Mouse (Mus musculus) stomach, embryonic 14.5 days (tissue): Measurements from ENCODE around the gene Prnp. TPM values are rescaled to one million over a fixed set of nuclear protein-coding genes. Genes with fewer than 3 reads are reported as not detected.

ENCODE experiments used
- ATAC-seq: fragments of 200-750 bp; cut with Nextera tagmentation; 2 replicates; pipeline ENCODE4 v1.8.0; 2017; ENCODE audit warnings: low read depth, moderate TSS enrichment; ENCODE audit not compliant: insufficient number of reproducible peaks, insufficient read depth, low FRiP score
- H3K27ac ChIP-seq: fragments of 300-500 bp; sonication (generic); 2 replicates; pipeline ENCODE4 v1.5.1; 2014; ENCODE audit warnings: mild to moderate bottlenecking, low read length, moderate library complexity, mixed read lengths
- H3K27me3 ChIP-seq: fragments of 300-500 bp; sonication (generic); 2 replicates; pipeline ENCODE4 v1.6.1; 2014; ENCODE audit warnings: low read length, control low read depth, mixed read lengths; ENCODE audit not compliant: control insufficient read depth, insufficient read depth
- H3K36me3 ChIP-seq: fragments of 300-500 bp; sonication (generic); 2 replicates; pipeline ENCODE4 v1.6.1; 2014; ENCODE audit warnings: mild to moderate bottlenecking, control low read depth, low read length, moderate library complexity, mixed read lengths; ENCODE audit not compliant: control insufficient read depth, insufficient read depth
- H3K4me1 ChIP-seq: fragments of 300-500 bp; sonication (generic); 2 replicates; pipeline ENCODE4 v1.6.1; 2014; ENCODE audit warnings: low read length, control low read depth, mixed read lengths; ENCODE audit not compliant: control insufficient read depth, insufficient read depth
- H3K4me2 ChIP-seq: fragments of 300-500 bp; sonication (generic); replicated peaks from 2 replicates; pipeline ENCODE4 v1.6.1; 2014; ENCODE audit warnings: low read depth, low read length, control low read depth
- H3K4me3 ChIP-seq: fragments of 300-500 bp; sonication (generic); 2 replicates; pipeline ENCODE4 v1.5.1; 2014; ENCODE audit warnings: low read depth, low read length, control low read depth
- H3K9ac ChIP-seq: fragments of 300-500 bp; sonication (generic); replicated peaks from 2 replicates; pipeline ENCODE4 v1.6.1; 2014; ENCODE audit warnings: low read depth, mild to moderate bottlenecking, control low read depth, low read length, moderate library complexity, mixed read lengths
- H3K9me3 ChIP-seq: fragments of 300-500 bp; sonication (generic); 2 replicates; pipeline ENCODE4 v1.6.1; 2016; ENCODE audit warnings: low read depth, low read length, control low read depth; ENCODE audit not compliant: control insufficient read depth
- WGBS: fragments of 180-500 bp; shearing (Covaris S2); extraction: QIAGEN DNeasy Blood & Tissue Kit; methylation state at CpG from one replicate; pipeline ENCODE4 v1.1.7; 2014; 5-methylcytosine and 5-hydroxymethylcytosine counted together
- polyA plus RNA-seq: library from polyadenylated mRNA; unstranded; fragments of >200 nt; fragmentation: Nextera tagmentation; extraction: Ambion mirVana; gene quantifications from 2 replicates; pipeline ENCODE4 v1.2.1, GENCODE M21; 2014

Gene Prnp
- polyA plus RNA-seq, 1 experiment from 2014 or later: 65.5 TPM

DNA sequence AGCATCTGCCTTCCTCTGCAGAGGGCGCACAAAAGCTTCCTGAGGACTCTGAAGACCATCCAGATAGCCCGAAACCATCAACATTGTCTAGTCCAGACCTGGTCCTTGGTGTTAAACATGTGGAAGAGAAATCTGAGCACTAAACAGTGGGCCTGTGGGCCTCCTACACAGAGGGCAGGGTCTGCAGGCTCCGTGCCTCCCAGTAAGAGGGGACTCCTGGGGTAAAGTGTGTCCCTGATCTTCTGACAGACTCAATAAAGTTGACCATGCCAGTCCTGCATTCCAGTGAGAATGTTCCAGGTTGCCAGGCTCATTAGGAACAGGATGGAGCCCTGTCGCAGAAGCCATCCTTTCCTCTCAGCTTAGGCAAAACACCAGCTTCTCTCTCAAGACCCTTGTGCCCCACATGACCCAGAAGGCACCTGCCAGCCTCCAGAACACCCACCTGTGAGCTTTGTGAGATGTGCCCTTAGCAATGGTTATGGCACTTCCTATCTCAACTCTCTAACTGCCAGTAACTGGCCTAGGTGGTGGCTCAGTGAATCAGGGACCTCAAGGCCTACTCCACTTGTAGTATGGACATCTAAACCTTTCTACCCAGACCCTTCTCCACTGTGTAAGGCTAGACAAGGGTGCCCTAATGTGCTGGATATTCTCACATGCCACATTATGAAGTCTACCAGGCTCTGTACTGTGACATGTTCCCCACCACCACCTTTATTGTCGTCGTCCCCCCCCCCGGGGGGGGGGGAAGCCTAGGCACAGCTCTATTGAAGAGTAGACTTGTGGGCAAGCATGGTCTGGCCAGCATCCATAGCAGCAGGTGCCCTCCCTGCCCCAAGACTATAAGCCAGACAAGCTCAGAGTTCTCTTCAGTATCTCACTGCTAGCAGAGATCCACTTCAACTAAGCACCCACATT lies 46.9 kb downstream of the Prnp start:
- Histone ChIP-seq H3K27me3 (peaks cover 5% of the 10 kb centered on the region; the same call in 1 of the 2 replicates), H3K4me1 (no peaks in the 10 kb centered on the region), H3K9me3 (no peaks in the 10 kb centered on the region), H3K36me3 (no peaks in the 10 kb centered on the region), H3K9ac (no peak overlapping the region), H3K4me3 (no peak overlapping the region), H3K27ac (no peak overlapping the region), H3K4me2 (no peak overlapping the region)
- no peak for ATAC-seq
- 79% methylated on average over 7 of the region's 7 CpGs for WGBS

DNA sequence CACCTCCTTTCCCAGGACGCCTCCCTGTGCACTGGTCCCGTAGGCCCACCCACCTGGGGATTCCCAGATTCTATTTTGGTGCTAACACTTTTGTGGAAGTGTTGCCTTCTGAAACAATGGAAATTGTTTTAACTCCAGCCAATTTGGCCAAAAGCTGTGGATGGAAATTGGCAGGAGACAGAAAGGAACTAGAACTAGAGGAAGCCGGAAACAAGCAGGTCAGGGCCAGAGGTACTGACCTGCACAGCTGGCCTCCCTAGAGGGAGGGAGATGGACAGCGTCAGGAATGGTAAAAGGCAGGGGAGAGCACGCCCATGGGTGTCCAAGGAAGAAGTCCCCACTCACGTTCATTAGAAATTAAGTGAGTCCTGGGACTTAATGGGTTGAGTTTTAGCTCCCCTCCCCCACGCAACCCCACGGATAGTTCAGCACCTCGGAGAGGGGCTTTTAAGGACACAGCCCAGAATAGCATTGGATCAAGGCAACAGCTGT lies 48.0 kb downstream of the Prnp start:
- no peak overlapping the region for H3K27ac ChIP-seq
- H3K27me3 ChIP-seq: peaks cover 5% of the 10 kb centered on the region; the same call in 1 of the 2 replicates
- no peak overlapping the region for H3K4me3 ChIP-seq
- no peaks in the 10 kb centered on the region for H3K9me3 ChIP-seq
- no peak for ATAC-seq
- H3K36me3 ChIP-seq: no peaks in the 10 kb centered on the region
- 52% methylated on average over 9 of the region's 9 CpGs for WGBS
- no peak overlapping the region for H3K9ac ChIP-seq
- no peak overlapping the region for H3K4me2 ChIP-seq
- no peaks in the 10 kb centered on the region for H3K4me1 ChIP-seq

DNA sequence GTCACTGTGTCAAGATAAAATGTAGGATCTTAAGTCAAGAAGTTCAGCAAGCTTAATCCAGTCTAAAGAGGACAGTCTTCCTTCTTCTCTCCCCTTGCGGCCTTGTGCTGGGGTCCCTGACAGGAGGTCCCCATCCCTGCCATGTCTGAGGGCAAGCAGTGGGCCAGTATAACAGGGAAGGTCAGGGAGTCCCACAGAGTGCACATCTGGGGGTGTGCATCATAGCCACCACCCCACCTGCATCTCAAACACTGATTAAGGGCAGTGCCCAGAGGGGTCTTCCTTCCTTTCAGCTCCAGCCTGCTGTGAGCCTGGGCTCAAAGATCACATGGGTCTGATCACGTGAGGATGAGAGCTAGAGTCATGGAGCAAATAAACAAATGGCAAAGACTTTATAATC lies 51.9 kb downstream of the Prnp start:
- Histone ChIP-seq H3K27ac (no peak overlapping the region), H3K36me3 (no peaks in the 10 kb centered on the region), H3K4me3 (no peak overlapping the region), H3K9ac (no peak overlapping the region), H3K4me1 (no peaks in the 10 kb centered on the region), H3K4me2 (no peak overlapping the region), H3K9me3 (no peaks in the 10 kb centered on the region), H3K27me3 (no peaks in the 10 kb centered on the region)
- 58% methylated on average over 2 of the region's 2 CpGs for WGBS
- no peak for ATAC-seq

DNA sequence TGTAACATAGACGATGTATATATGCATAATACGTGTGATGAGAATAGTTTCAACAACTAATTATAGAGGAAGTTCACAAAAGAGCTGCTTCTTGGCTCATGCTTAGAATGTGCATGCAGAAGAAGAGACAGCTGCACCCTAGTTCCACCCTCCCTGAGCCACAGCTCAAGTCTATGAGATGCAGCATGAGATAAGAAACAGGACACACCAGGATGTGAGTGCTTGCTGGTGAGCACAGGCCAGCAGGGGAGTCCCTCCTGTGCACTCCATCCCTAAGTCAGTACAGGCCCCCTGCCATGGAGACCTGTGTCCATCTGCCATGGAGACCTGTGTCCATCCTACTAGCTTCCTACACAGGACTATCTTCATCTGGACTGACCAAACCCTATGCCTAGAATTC lies 60.9 kb downstream of the Prnp start:
- no peaks in the 10 kb centered on the region for H3K36me3 ChIP-seq
- 91% methylated on average over 2 of the region's 2 CpGs for WGBS
- H3K4me3 ChIP-seq: no peak overlapping the region
- H3K9me3 ChIP-seq: no peaks in the 10 kb centered on the region
- H3K27me3 ChIP-seq: no peaks in the 10 kb centered on the region
- no peak for ATAC-seq
- no peak overlapping the region for H3K9ac ChIP-seq
- no peak overlapping the region for H3K27ac ChIP-seq
- no peaks in the 10 kb centered on the region for H3K4me1 ChIP-seq
- no peak overlapping the region for H3K4me2 ChIP-seq

DNA sequence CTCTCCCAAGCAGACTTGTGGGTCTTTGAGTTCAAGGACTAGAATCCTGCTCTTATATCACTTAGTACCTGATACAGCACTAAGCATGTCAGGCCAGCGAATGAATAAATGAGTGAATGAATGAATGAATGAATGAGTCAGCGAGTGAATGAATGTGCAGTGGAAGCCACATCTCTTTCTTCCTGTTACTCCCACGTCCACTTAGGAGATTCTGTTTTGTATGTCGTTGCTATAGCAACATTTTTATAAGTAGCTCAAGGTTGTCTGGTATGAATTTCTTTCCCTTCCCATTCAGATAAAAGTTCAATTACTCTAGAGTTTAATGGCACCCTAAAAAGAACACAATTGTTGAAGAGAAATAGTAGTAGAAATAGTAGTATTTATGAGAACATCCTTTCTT lies 61.4 kb downstream of the Prnp start:
- 82% methylated on average over 4 of the region's 4 CpGs for WGBS

DNA sequence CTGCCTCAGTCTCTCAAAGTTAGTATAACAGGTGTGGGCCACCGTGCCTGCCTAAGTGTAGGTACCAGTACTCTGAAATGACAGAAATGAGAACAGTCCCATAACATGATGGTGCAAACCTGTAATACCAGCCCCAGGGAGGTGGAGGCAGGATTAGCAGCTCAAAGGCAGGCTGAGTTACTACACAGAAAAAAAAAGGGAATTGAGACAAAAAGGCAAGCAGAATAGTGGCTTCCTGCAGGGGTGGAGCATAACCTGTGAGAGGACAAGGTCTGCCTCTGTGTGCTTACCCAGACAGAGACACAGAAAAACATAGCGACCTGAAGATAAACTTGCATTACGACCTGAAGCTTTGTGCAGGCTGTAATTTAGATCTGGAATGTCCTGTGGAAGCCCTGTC lies 66.9 kb downstream of the Prnp start:
- 73% methylated on average over 3 of the region's 3 CpGs for WGBS
- no peak overlapping the region for H3K4me2 ChIP-seq
- no peak overlapping the region for H3K27ac ChIP-seq
- H3K9ac ChIP-seq: no peak overlapping the region
- no peak overlapping the region for H3K4me3 ChIP-seq
- H3K36me3 ChIP-seq: no peaks in the 10 kb centered on the region
- no peak for ATAC-seq
- H3K4me1 ChIP-seq: no peaks in the 10 kb centered on the region
- no peaks in the 10 kb centered on the region for H3K27me3 ChIP-seq
- no peaks in the 10 kb centered on the region for H3K9me3 ChIP-seq

More for the DNA sequence above, 61.4 kb downstream of the Prnp start:
- Histone ChIP-seq H3K4me1 (no peaks in the 10 kb centered on the region), H3K4me2 (no peak overlapping the region), H3K4me3 (no peak overlapping the region), H3K9me3 (no peaks in the 10 kb centered on the region), H3K27ac (no peak overlapping the region), H3K27me3 (no peaks in the 10 kb centered on the region), H3K36me3 (no peaks in the 10 kb centered on the region), H3K9ac (no peak overlapping the region)
- ATAC-seq: no peak

DNA sequence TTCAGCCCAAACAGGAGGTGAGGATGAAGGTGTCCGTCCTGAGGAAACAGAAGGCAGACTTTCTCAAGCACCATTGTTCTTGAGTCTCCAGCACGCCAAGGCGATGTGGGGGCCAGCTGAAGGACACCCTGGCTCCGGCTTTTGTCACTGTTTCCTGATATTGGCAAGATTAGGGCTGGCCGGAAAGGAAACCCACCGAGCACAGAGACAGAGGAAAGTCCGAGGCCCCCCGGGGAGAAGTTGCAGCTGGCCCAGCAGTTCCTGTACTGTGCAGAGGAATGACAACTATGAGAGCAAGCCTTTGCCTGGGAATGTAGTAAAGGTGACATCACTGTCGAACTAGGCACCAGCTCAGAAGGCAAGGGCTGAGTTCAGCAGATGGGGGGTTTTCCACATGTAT lies 71.1 kb downstream of the Prnp start:
- no peaks in the 10 kb centered on the region for H3K9me3 ChIP-seq
- ATAC-seq: no peak; the same call in 1 of the 2 replicates
- H3K9ac ChIP-seq: no peak overlapping the region
- WGBS: 33% methylated on average over 9 of the region's 9 CpGs
- H3K4me1 ChIP-seq: no peaks in the 10 kb centered on the region
- no peaks in the 10 kb centered on the region for H3K36me3 ChIP-seq
- H3K4me3 ChIP-seq: no peak overlapping the region
- no peak overlapping the region for H3K27ac ChIP-seq
- H3K27me3 ChIP-seq: no peaks in the 10 kb centered on the region
- H3K4me2 ChIP-seq: no peak overlapping the region

DNA sequence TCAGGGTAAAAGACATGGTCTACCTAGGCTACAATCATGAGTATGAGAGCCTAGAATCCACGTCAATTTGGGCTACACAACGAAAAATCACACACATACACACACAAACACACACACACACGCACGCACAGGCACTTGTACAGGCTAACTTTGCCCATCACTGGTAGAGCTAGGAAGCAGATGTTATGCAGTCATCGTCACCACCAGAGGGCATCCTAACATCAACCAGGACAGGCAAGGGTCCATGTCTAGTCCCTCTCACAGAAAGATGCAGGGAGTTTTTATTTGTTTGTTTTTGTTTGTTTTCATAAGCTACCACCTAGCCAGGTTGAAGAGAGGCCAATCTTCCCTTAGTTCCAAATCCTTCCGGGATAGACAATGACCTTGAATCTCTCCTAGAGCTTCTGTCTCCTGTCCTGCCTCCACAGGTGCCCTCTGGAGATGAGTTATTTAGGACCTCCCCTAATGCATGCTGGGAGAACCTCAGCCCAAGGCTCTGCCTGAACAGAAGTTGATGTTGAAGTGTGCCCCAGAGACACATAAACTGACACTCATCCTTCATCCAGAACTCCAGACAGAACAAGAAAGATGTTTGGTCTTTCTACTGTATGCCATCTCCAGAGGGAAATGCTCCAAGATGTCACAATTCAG lies 72.9 kb downstream of the Prnp start:
- 14% methylated on average over 6 of the region's 6 CpGs for WGBS
- peak; percentile 58; the same call in 1 of the 2 replicates for ATAC-seq
- no peak overlapping the region for H3K9ac ChIP-seq

More for the DNA sequence above, 72.9 kb downstream of the Prnp start:
- no peaks in the 10 kb centered on the region for H3K9me3 ChIP-seq
- H3K36me3 ChIP-seq: no peaks in the 10 kb centered on the region
- no peak overlapping the region for H3K4me2 ChIP-seq
- no peak overlapping the region for H3K4me3 ChIP-seq
- no peaks in the 10 kb centered on the region for H3K4me1 ChIP-seq
- H3K27me3 ChIP-seq: no peaks in the 10 kb centered on the region
- no peak overlapping the region for H3K27ac ChIP-seq
